In the genomic region with DNA sequence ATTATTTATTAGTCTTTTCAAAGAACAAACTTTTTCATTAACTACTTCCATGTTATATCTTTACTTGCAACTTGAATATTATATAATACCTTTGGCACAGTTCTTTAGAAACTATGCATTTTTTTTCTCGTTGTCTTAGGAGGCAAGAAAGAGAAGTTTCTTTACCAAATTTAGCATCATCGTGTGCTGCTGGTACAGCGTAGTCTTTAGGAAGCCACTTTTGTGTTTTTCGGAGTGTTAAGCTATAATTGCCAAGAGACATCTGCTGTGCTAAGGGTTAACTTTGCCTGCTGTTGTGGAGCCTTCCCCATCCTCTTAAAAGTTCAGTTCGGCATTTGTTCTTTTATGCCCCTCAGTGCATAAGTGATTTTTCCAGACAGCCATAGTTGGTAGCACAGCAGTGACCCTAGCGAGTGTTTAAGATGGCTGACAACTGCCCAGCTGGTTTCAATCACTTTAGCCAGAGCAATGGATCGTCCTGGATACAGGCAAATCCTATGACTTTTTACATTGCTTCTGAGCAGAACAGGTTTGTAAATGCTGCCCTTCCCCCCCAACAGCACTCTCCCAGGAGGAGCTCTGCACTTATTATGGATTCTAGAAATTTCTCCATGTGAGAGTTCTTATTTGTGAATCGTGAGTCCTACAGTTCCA, we compare ENCODE assay signal across 18 mouse cellular contexts.
DNase-seq lines count a peak whose midpoint lies in the region; ATAC-seq lines count a peak whose summit lies in the region.
"Had no signal": no experiment of that assay in that cellular context is flagged by ENCODE, and none has a peak within 500 bp of the region (broad histone marks: within the 10 kb centered on the region; RNA-seq: fewer than 3 reads in every experiment).

No protein-coding gene starts in this region.

- DNase-seq in hindbrain, embryonic 11.5 days (ENCODE audit: low spot score) = peak; percentile 10
- DNase-seq in hindbrain, embryonic 10.5 days (ENCODE audit: low spot score) = no peak
- DNase-seq in neural tube, embryonic 10.5 days (ENCODE audit: extremely low spot score, low spot score) = peak; percentile 19
- peak; percentile 50 for DNase-seq in hindlimb bud, embryonic 11.5 days (ENCODE audit: extremely low spot score, low read depth, low spot score)
- no peak for DNase-seq in natural killer cell, adult 2 months (ENCODE audit: low spot score in 2 of 2)
- DNase-seq in ovary, adult 18-20 months (ENCODE audit: low spot score) = no peak
- DNase-seq in ovary, postnatal 36 days (ENCODE audit: low spot score) = no peak
- DNase-seq: adrenal gland, adult 2 months; cerebellum, adult 18-20 months; left cerebral cortex, postnatal 4 days; retina, postnatal 1 day; thymus, adult 18-20 months had no signal

- ATAC-seq in hindbrain, embryonic 11.5 days (ENCODE audit: low FRiP score) = no peak
- no peak for ATAC-seq in neural tube, embryonic 15.5 days (ENCODE audit: low FRiP score)
- ATAC-seq: forebrain, embryonic 14.5 days had no signal

- H3K4me3 ChIP-seq in hindbrain, embryonic 11.5 days (ENCODE audit: low read depth, low read length) = no peak overlapping the region
- H3K4me3 ChIP-seq in hindbrain, embryonic 10.5 days = no peak overlapping the region
- H3K4me3 ChIP-seq in neural tube, embryonic 15.5 days (replicated peaks) = no peak overlapping the region
- H3K4me3 ChIP-seq: hindbrain, embryonic 12.5 days; kidney, embryonic 15.5 days; liver, embryonic 15.5 days; neural tube, embryonic 13.5 days had no signal

- H3K27ac ChIP-seq in hindbrain, embryonic 11.5 days (ENCODE audit: low read depth, low read length) = no peak overlapping the region
- H3K27ac ChIP-seq in hindbrain, embryonic 10.5 days = no peak overlapping the region
- no peak overlapping the region for H3K27ac ChIP-seq in neural tube, embryonic 15.5 days (replicated peaks)
- H3K27ac ChIP-seq: hindbrain, embryonic 12.5 days; kidney, embryonic 15.5 days; liver, embryonic 15.5 days; neural tube, embryonic 13.5 days had no signal

- 75% methylated on average over 8 of the region's 8 CpGs for WGBS in hindbrain, embryonic 11.5 days
- 79% methylated on average over 8 of the region's 8 CpGs for WGBS in hindbrain, embryonic 10.5 days
- WGBS in neural tube, embryonic 15.5 days = 82% methylated on average over 8 of the region's 8 CpGs

- H3K4me1 ChIP-seq in hindbrain, embryonic 11.5 days (replicated peaks; ENCODE audit: control insufficient read depth, insufficient read depth, low read length) = no peaks in the 10 kb centered on the region
- no peaks in the 10 kb centered on the region; the same call in 1 of the 2 replicates for H3K4me1 ChIP-seq in hindbrain, embryonic 10.5 days (replicated peaks)
- no peaks in the 10 kb centered on the region for H3K4me1 ChIP-seq in neural tube, embryonic 15.5 days
- H3K4me1 ChIP-seq: hindbrain, embryonic 12.5 days; kidney, embryonic 15.5 days; liver, embryonic 15.5 days; neural tube, embryonic 13.5 days had no signal

- H3K27me3 ChIP-seq in hindbrain, embryonic 11.5 days (ENCODE audit: control insufficient read depth, insufficient read depth, low read length) = no peaks in the 10 kb centered on the region
- H3K27me3 ChIP-seq in hindbrain, embryonic 10.5 days (ENCODE audit: insufficient read depth, poor library complexity, severe bottlenecking) = no peaks in the 10 kb centered on the region
- no peaks in the 10 kb centered on the region for H3K27me3 ChIP-seq in neural tube, embryonic 15.5 days (replicated peaks)
- H3K27me3 ChIP-seq: hindbrain, embryonic 12.5 days; kidney, embryonic 15.5 days; liver, embryonic 15.5 days; neural tube, embryonic 13.5 days had no signal

- no peak overlapping the region for H3K4me2 ChIP-seq in hindbrain, embryonic 11.5 days (replicated peaks; ENCODE audit: low read depth, low read length)
- H3K4me2 ChIP-seq in neural tube, embryonic 15.5 days = no peak overlapping the region
- H3K4me2 ChIP-seq: hindbrain, embryonic 12.5 days; kidney, embryonic 15.5 days; liver, embryonic 15.5 days; neural tube, embryonic 13.5 days had no signal

- H3K36me3 ChIP-seq in hindbrain, embryonic 11.5 days (ENCODE audit: control insufficient read depth, insufficient read depth, low read length) = no peaks in the 10 kb centered on the region
- no peaks in the 10 kb centered on the region for H3K36me3 ChIP-seq in hindbrain, embryonic 10.5 days
- no peaks in the 10 kb centered on the region for H3K36me3 ChIP-seq in neural tube, embryonic 15.5 days
- H3K36me3 ChIP-seq: hindbrain, embryonic 12.5 days; kidney, embryonic 15.5 days; liver, embryonic 15.5 days; neural tube, embryonic 13.5 days had no signal

- H3K9ac ChIP-seq in hindbrain, embryonic 11.5 days (ENCODE audit: low read depth, low read length) = no peak overlapping the region
- H3K9ac ChIP-seq in neural tube, embryonic 15.5 days (replicated peaks) = no peak overlapping the region
- H3K9ac ChIP-seq: hindbrain, embryonic 12.5 days; kidney, embryonic 15.5 days; liver, embryonic 15.5 days; neural tube, embryonic 13.5 days had no signal

- H3K9me3 ChIP-seq in hindbrain, embryonic 11.5 days (ENCODE audit: control insufficient read depth, low read length) = no peaks in the 10 kb centered on the region
- no peaks in the 10 kb centered on the region for H3K9me3 ChIP-seq in hindbrain, embryonic 10.5 days
- H3K9me3 ChIP-seq in neural tube, embryonic 15.5 days (replicated peaks) = no peaks in the 10 kb centered on the region
- H3K9me3 ChIP-seq: hindbrain, embryonic 12.5 days; kidney, embryonic 15.5 days; liver, embryonic 15.5 days; neural tube, embryonic 13.5 days had no signal

Comparison
In these comparisons a context has a peak if more than half of its experiments do, and no peak if none do; other contexts are left out.
1. DNase-seq: peak in hindbrain, embryonic 11.5 days (single experiment), neural tube, embryonic 10.5 days (single experiment) and hindlimb bud, embryonic 11.5 days (single experiment); none in hindbrain, embryonic 10.5 days (single experiment), natural killer cell, adult 2 months (0 of 2), ovary, adult 18-20 months (single experiment) and ovary, postnatal 36 days (single experiment).